Mouse (Mus musculus) heart, postnatal 25 days (tissue): ENCODE data around the gene Plcb3. TPM values are rescaled to one million over a fixed set of nuclear protein-coding genes. Genes with fewer than 3 reads are reported as not detected.
"Not testable (repeated sequence)": the region's sequence is repeated elsewhere in the genome, so short reads cannot be mapped to it uniquely, and the experiment has no call there.

Experiments
- DNase-seq: peaks from one replicate; pipeline ENCODE4 v3.0.0; 2022; ENCODE audit warnings: low spot score
- intact Hi-C: fragments of 180-260 bp; cut with DNase I; formaldehyde crosslinking; loops from one replicate; pipeline ENCODE4 v1.15.1; 2025
- total RNA-seq, 2 experiments: library from RNA; stranded (reverse); gene quantifications; 2 replicates each; pipeline ENCODE4 v1.2.3; 2021

Gene Plcb3
- total RNA-seq, 2 experiments from 2014 or later = 15.6 to 17.7 TPM

DNA sequence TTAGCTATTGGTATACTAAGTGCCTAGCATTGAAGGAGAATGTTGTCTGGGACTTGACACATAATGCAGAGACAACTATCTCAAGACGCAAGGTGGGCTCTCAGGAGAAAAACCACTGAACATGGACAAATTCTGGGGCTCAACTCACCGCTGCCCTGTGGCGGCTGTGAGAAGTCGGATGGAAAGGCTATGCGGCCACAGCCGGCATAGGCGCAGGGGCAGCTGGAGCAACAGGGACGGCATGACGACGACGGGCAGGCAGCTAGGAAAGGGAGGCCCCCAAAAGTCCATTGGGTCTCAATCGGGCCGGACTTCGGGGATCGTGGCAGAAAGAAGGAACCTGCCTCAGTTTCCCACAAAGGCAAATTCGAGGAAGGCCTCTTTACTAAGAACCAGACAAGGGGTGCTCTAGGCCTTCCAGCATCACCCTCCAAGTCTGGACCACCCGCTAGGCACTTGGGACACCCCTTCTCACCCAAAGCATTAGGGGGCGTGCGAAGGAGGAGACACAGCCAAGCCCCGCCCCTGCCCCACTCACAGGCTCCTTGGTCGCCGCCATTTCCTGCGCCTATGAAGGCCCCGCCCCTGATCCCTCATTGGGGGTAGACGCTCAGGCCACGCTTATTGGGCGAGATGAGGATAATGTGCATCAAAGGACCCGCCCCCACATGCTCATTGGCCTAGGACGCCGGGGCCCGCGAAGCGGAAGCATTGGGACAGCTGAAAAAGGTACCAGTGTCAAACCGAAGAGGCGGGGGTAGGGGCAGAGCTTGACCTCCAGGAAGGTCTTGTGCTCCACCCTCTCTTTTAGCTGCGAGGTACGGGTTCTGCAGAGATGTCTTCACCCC, 16.0 kb upstream of the Plcb3 start, which contains the start of gene Dnajc4:
Gene Dnajc4, minus strand, starts transcription at position 562 of the 848 bp plus-strand sequence.
- DNase-seq = peak; percentile 94
- intact Hi-C loops = no loop called here

- DNase-seq, intact Hi-C loops: not testable (repeated sequence)
Observed at GRCm38 (mm10) chr19:6991166-6991565, 14.9 kb upstream of the Plcb3 start.

GRCm38 (mm10) chr19:6990712-6991111, 14.4 kb upstream of the Plcb3 start:
- DNase-seq = no peak

GRCm38 (mm10) chr19:6989251-6989650, 13.0 kb upstream of the Plcb3 start:
- intact Hi-C loops = no loop called here

More at GRCm38 (mm10) chr19:6990712-6991111, 14.4 kb upstream of the Plcb3 start:
- intact Hi-C loops = no loop called here

DNA sequence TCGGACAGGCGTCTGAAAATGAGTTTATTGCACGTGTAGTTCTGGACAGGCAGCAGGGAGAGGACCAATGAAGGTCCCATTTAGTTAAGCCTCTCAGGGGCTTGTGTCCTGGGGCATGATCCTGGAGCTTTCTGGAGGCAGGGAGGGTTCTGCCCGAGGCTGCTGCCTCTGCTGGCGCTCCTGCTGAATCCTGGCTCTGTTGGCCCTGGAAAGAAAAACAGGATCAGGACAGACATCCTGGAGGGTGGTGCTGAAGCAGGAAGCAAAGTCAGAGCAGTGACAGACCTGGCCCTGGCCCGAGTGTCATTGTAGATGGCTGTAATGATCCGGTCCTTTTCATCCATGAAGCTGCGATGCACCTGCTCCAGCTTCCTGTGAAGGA, 11.6 kb upstream of the Plcb3 start:
- DNase-seq = no peak
- intact Hi-C loops = no loop called here

More at GRCm38 (mm10) chr19:6989251-6989650, 13.0 kb upstream of the Plcb3 start:
- no peak for DNase-seq

- intact Hi-C loops = no loop called here
- peak; percentile 58 for DNase-seq
Observed at GRCm38 (mm10) chr19:6987061-6987903, 11.0 kb upstream of the Plcb3 start, which contains the start of gene Vegfb. TSS of gene Vegfb (minus strand) at chr19:6987651.

GRCm38 (mm10) chr19:6985951-6986708, 9.9 kb upstream of the Plcb3 start:
- intact Hi-C loops = no loop called here
- no peak for DNase-seq

DNA sequence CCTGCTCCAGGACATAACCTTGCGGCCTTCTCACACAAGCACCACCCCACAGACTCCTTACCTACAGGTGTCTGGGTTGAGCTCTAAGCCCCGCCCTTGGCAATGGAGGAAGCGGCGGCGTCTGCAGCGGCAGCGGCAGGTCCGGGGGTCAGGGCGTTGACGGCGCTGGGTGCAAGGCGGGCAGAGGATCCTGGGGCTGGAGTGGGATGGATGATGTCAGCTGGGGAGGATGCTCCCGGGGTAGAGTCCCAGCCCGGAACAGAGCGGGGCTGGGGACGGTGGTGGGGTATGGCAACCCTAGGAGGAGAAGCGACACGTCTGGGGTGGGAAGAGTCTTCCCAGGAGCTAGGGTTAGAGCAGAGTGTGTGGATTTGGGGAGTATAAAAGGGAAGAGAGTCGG, 9.0 kb upstream of the Plcb3 start:
- DNase-seq = no peak
- intact Hi-C loops = no loop called here

GRCm38 (mm10) chr19:6983621-6984020, 7.4 kb upstream of the Plcb3 start:
- no peak for DNase-seq
- intact Hi-C loops = no loop called here

GRCm38 (mm10) chr19:6981465-6981864, 5.2 kb upstream of the Plcb3 start:
- intact Hi-C loops = no loop called here
- DNase-seq = no peak

DNA sequence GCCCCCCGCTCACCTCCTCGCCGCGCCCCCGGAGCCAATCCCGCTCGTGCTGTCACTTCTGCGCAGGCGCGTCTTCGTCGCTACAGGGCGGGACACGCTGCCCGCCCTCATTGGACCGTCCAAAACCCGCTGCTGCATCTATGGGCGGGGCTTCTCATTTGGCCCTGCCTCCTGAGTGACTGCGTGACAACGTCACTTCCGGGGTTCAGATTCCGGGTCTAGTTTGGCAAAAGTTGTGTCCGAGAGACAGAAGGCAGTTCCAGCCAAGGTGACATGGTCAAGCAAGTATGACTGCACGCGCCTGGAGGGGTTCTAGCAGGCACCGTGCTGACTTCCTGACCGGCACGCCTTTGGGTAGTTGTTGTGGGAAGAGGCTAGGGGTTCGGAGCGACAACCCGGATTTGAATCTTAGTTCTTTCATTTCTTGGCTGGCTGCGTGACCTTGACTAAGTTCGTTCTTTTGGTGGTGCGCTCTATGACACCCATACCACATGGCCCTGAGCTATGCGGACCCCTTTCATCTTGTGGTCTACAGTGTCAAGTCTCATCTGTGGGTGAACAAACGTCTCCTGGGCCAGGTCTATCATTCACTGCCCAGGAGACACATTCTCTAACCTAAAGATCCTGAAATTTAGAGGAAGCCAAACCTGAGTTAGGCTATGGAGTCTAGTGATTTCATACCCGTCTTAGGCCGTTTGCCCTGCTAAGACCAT, 4.3 kb upstream of the Plcb3 start, which contains the start of gene Fkbp2:
Gene Fkbp2, minus strand, starts transcription at position 121 of the 713 bp plus-strand sequence.
- intact Hi-C loops = no loop called here
- DNase-seq = peak; percentile 99

- peak; percentile 98 for DNase-seq
- intact Hi-C loops = loop anchor here (5.0 kb wide), 1 partner anchor 43 kb away; no protein-coding TSS in a partner anchor
Observed at GRCm38 (mm10) chr19:6979486-6980380, 3.5 kb upstream of the Plcb3 start.

GRCm38 (mm10) chr19:6979001-6979479, 2.8 kb upstream of the Plcb3 start:
- intact Hi-C loops = loop anchor here (5.0 kb wide), 1 partner anchor 43 kb away; no protein-coding TSS in a partner anchor
- DNase-seq = no peak

GRCm38 (mm10) chr19:6978639-6978974, 2.3 kb upstream of the Plcb3 start:
- no peak for DNase-seq
- intact Hi-C loops = loop anchor here (5.0 kb wide), 1 partner anchor 44 kb away; no protein-coding TSS in a partner anchor

DNA sequence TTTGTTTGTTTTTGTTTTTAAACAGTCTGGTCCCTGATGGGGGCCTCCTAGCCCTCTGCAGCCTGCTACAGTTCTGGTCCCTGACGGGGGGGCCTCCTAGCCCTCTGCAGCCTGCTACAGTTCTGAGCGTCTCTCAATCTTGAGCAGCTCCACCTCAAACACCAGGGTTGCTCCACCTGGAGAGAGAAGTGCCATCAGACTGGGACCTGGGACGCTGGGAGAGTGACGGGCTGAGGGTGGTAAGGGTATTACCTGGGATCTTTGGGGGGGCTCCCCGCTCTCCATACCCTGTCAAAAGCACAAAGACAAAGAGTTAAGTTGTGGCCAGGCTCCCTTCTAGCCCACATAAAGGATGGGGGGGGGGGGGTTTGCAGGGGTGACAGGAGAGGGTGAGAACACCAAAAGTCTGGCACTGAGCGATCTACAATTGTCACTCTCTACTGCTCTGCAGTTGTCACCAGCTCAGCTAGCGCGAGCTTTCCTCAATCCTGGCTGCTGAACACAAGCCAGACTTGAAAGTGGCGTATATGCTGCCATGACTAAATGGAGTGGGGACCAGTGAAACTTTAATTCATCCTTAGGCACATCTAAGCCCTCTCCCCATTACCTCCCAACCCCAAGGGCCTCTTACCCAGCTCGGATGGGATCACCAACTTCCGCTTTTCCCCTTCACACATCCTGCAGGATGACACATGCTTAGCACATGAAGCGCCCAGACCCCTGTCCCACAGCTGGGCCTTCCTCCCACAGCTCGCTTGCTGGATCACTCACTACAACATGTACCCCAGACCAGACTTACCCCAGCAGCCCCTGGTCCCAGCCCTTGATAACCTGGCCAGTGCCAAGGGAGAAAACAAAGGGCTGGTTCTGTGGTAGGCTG, 1.7 kb upstream of the Plcb3 start:
- intact Hi-C loops = loop anchor here (5.0 kb wide), 1 partner anchor 44 kb away; no protein-coding TSS in a partner anchor
- no peak for DNase-seq

DNA sequence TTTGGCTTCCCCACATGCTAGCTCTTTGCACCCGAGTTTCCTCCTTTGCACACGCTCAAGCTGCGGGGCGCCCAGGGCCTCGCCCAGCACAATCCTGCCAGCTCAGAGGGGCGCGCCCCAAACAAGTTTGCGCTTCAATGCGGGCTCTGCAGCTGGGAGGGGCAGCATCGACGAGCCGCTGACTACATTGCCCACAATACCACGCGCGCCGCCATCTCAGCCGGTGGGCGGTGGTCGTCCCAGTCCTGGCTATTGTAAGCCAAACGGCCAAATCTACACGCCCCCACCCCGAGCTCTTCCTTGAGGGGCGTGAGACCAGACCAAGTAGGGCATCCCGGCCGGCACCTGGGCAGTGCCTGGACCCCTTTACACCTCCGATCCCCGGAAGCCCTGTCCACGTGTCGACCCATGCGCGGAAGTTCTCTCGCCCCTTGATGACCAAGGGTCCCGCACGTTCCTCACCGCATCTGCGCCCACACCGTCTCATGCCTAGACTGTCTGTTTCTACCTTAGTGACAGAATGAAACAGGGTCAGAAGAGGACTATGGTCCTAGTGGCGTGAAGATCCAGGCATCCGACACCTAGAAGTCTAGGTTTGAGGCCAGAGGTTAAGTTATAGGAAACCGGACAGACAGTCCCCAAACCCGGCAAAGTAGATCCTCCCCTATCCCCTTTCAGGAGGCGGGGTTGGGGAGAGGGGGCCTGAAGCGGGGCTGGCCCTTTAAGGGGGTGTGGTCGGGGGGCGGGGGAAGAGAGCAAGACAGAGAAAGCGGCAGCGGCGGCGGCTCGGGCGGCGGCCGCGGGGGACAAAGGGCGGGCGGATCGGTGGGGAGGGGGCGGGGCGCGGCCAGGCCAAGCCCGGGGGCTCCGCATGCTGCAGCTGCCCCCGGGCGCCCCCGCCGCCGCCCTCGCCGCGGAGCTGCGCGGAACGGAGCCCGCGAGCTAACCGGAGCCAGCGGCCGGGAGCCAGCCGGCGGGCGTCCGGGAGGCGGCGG, 1.8 kb downstream of the Plcb3 start, which contains the start of gene Ppp1r14b:
Gene Ppp1r14b, plus strand, starts transcription at position 758 of the 995 bp plus-strand sequence.
- intact Hi-C loops = loop anchor here (5.0 kb wide), 1 partner anchor 48 kb away; no protein-coding TSS in a partner anchor
- peak; percentile 64 for DNase-seq
